Mouse (Mus musculus) urinary bladder, postnatal 10 days (tissue): Measurements from ENCODE around the gene Lpin1.

Experiments used
- DNase-seq: peaks from one replicate; pipeline ENCODE4 v3.0.0; 2022; ENCODE audit warnings: low spot score

The Lpin1 gene

DNA sequence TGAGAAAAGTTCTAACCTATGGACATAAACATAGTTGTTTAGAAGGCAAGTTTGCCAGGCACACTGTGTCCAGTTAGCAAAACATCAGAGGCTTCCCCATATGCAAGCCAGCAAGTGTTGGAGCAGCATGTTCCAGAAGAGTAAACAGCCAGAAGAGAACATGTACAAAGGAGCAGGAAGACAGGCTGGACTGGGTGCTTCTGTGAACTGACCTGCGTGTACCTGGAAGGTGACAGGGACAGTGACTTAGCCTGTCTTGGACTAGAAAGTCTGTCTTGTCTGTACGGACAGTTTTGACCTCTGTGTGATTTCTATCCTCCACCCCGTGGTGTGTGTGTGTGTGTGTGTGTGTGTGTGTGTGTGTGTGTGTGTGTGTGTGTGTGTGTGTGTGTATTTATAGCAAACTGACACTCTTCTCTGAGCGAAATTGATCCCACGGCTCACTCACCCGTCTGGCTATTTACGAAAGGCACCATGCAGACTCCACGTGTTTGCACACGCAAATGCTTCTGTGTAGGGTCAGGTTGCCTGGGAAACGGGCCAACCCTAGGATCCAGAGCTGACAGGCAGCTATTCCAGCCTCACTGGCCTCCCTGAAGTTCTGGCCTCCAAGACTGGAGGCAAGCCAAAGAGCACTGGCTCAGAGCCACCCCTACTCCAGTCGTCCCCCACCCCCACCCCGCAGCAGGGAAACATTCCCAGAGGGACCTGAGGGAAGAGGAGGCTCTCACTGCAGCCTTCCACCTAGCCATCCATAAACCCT, 7.9 kb upstream of the Lpin1 start:
- DNase-seq: peak; percentile 25

DNA sequence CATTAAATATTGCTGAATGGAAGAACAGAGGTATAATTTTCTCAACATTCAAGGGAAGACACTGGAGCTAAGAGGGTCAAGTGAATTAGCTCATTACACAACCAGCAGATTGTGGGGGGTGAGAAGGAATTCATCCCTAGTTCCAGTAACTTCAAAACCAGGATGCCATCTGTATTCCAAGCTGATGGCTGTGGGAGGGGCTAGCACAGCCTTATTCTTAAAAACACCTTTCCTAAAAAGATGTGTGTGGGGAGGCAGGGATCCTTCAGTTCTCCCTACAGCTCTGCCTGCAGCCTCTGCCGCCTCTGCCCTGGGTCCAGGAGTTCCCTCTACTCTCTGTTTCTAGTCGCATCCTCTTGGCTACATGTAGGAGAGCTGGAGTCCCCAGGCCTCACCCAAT, 5.0 kb upstream of the Lpin1 start:
- no peak for DNase-seq

GRCm38 (mm10) chr12:16614556-16614955, 3.8 kb upstream of the Lpin1 start:
- DNase-seq: no peak

DNA sequence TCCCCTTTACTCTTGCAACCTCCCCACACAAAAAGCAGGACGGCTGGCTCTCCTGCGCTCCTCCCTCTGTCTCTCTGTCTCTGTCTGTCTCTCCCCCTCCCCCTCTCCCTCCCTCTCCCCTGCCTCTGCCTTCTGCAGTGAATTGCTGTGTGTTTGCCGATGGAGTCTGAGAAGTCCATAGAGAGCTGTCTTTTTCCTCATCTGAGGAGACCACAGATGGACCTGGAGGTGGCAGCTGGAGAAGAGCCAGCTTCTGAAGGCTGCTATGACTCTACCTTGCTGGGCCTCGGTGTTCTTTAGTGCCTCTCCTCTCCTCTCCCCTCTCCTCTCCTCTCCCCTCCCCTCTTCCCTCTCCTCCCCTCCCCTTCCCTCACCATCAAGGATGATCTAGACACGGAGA, 5.1 kb downstream of the Lpin1 start:
- DNase-seq: no peak

GRCm38 (mm10) chr12:16602271-16602670, 8.5 kb downstream of the Lpin1 start:
- DNase-seq: no peak

DNA sequence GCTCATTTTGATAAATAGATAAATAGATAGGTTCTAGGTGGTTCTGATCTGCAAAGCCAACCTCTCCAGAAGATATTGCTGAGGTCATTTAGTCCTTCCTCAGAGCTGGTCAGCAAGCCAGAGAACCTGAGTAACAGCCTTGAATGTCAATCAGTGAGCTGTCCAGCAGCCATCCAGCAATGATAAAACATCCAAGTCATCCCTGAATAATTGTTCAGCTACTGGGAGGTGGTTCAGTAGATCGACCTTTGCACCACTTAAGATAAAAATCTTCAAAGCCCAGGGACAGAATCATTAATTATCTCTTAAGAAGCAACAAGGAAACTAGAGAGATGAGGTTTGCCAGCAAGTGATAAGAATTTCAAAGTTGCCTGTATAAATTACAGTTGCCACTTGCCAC, 10.4 kb downstream of the Lpin1 start:
- no peak for DNase-seq

DNA sequence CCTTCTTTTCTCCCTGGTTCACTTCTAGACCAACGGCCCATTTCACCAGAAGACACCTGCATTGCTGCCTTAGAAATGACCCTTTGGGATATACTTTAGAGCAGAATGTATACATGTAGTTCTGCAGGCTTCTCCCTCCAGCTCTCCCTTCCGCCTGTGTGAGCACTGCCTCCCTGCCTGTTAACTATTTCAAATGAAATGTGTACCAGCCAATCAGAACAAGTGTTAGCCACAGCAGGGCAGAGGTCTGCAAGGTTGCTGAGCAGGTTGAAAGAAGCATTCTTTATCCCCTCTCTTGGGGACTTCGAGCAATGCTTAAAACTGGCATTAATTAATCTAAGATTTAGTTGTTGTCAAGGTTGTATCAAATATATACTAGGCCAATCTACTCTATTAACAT, 11.4 kb downstream of the Lpin1 start:
- DNase-seq: no peak

DNA sequence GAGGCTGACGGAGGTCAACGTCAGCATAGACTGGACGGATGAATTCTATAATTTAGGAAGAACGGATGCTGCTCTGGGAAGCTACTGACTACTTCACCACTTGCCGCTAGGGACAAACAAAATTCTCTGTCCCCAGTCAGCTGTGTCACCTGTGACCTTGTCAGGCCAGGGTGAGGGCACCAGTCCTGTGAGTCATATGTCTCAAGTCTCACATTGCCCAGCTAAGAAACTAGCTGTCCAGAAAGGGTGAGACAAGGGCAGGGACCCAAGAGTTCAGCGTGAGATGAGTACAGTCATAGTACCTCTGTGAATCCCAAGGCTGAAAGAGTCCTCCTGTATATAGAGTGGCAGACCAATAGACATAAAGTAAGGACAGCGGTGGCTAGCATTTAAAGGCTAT, 17.0 kb downstream of the Lpin1 start:
- DNase-seq: no peak

- no peak for DNase-seq
Measured at GRCm38 (mm10) chr12:16593014-16593413, 17.8 kb downstream of the Lpin1 start.

DNA sequence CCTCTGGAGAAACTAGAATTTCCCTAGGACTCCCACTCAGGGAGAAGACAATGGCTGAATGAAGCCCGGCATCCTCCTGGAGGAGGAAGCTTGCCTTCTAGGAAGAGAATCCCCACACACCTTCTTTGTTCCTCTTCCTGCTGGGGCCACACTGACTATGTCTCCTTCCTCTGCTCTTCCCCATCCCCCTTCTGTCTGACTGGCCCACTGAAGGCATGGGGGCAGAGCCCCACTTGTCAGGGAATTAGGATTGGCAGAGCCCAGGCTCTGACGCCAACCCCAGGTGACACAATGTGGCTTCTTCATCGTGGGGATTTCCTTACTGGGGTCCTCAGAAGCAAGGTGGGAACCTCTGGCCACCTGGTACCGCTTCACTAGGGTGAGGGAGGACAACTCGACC, 18.3 kb downstream of the Lpin1 start:
- DNase-seq: no peak

DNA sequence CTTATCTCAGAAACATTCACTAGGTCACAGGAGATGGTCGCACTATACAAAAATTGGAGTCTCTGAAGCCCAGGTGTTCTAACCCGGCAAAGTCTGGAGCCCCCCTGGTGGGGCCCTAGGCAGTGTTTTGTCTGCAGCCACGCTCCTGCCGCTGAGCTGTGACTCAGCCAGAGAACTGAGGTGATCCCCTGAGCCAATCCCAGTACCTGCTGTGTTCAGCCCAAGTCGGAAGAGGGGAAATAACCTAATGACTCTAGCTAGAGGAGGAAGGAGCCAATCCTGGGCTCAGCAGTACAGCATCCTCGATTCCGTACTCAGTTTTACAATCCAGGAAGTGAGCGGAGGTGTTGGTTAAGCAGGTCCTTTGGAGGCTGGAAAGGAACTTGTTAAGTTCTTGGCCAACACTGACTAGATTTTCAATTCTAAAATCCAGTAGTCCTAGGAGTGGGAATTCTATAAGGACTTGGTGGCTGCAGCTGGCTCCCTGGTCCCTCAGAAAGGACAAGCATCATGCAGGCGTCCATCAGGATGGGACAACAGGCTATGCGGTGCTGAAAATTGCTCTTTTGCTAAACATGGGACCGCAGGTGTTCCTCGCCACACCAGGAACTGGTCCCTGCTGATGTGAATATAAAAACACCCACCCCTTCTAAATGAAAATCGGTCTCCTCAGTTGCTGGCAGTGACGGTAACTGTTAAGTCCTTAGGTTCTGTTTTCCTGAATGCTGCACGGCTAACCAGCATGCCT, 19.1 kb downstream of the Lpin1 start:
- peak; percentile 33 for DNase-seq

GRCm38 (mm10) chr12:16589966-16590365, 20.8 kb downstream of the Lpin1 start:
- no peak for DNase-seq

DNA sequence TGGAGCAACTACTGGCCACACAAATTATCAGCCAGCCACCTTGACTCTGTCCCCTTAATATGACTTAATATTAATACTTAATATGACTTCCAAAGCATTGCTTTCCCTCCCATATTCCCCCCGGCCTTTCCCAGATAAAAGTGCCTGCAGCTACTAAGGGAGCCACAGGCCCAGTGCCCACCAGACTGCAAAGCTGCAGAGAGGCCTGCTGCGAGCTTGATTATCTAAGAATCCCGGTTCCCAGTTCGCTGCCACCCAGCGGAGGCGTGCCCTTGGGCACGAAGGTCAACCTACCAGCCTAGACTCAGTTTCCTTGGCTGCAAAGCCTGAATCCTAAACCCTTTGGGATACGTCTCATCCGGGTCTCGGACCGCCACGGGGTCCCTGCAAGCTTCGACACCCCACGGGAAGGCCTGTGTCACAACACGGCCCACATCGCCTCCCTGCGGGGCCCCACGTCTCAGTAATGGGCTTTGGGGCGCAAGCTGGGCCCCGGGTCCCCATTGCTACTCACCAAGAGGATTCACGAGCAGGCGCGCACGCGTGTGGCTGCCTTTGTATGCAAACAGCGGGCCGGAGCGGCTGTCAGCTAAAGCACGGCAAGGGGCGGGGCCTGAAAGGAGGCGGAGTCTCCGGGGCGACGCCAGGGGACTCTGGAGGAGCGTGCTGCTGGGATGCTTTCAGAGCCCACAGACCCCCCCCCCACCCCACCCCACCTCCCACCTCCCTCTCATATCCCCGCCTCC, 21.4 kb downstream of the Lpin1 start:
- DNase-seq: peak; percentile 66

- no peak for DNase-seq
Measured at GRCm38 (mm10) chr12:16588396-16589042, 22.2 kb downstream of the Lpin1 start.

DNA sequence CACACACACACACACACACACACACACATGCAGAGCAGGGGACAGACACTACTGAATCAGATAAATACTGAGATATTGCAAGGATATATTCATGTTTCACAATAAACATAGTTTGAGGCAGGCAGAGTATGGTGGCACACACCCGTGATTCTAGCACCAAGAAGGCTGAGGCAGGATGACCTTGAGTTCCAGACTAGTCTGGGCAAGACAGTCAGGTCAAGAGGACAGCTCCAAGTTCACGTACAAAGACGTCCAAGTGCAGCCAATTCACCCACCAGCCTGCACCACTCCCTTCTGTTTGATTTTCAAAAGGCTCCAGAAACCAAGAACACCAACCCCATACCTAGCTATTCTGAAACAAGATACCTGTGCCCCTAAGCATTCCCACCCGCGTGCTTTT, 23.0 kb downstream of the Lpin1 start:
- no peak for DNase-seq

DNA sequence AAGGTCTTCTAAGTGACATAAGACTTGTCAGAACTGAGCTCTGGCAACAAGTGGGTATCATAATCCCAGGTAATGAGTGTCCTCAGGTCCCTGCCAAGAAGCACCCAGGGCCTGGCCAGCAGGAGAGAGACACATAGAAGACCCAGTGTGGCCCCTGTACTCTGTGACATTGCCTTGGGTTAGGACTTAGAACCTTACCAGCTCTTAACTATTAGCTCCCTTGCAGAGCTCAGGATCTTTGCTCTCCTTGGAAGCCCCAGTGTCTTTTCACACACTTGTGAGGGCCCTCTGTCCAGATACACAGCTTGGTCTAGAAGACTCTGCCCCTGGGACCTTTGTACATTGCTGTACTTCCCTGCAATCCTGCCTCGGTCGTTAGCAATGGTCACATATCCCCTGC, 23.7 kb downstream of the Lpin1 start:
- DNase-seq: no peak

DNA sequence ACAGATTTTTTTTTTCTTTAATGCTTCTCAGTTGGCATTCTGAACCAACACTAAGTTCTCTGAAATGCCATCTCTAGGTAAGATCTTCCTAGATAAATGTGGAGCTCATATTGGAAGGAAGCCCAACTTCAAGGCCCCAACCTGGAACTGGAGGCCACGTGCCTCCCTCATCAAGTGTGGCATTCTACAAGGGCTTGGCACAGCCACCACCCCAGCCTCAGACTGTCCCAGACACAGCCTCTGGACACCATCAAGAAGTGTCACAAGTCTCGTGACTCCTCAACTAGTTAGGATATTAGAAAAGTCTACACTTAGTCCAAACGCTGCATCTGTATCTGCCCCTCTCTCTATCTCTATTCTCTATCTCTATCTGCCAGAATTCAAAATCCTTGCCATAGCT, 25.8 kb downstream of the Lpin1 start:
- no peak for DNase-seq

GRCm38 (mm10) chr12:16584035-16584682, 26.6 kb downstream of the Lpin1 start:
- DNase-seq: no peak

DNA sequence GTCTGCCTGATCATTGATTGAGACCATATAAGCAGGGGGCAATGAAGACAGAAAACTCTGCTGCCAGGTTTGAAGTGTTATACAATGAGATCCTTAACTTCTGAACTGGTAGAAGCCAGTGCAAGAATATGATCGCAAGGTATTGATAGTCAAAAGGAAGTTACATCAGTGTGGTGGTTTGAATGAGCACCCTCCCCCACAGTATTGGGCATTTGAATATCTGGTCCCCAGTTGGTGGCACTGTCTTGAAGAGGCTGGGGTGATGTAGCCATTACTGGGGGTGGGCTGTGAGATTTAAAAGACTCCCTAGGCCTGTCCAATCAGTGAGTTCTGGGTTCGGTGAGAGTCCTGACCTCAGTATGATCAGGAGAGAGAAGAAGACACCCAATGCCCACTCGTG, 27.5 kb downstream of the Lpin1 start:
- DNase-seq: no peak

GRCm38 (mm10) chr12:16580306-16580705, 30.5 kb downstream of the Lpin1 start:
- no peak for DNase-seq

DNA sequence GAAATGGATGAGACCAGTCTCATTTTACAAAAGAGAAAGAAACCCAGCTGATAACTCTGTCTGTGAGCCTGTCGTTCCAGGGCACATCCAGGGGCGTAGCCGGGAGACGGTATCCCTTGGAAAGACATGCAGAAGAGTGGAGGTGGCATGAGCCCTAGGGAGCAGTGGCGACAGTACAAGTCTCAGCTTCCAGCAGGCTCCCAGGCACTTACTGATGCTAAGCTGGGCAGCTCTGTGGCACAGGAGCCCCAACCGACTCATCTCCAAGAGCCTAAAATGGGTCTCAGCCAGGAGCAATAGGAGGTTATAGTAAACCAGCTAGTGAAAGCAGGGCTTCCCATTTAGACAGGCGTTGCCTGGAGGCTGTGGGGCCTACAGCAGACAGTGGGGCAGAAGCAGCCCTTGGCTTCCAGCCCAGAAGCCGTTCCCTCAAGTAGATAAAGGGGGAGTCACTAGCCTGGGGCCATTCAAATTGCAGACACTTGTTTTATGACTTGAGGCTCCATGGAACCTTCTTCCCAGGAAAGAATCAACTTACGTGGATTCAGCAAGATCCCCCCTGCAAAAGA, 33.0 kb downstream of the Lpin1 start:
- DNase-seq: no peak

- DNase-seq: no peak
Measured at GRCm38 (mm10) chr12:16571278-16571677, 39.5 kb downstream of the Lpin1 start.
